Mouse (Mus musculus) embryonic stem cell, embryonic (primary cell): Measurements from ENCODE around the gene Med7.

Experiments
- CTCF ChIA-PET, 4 experiments: fragments of 300-600 bp in 2 of 4; fragments of 350-600 bp in 2 of 4; sonication (Branson Sonifier 250); formaldehyde crosslinking; loops; one replicate each; lab custom pipeline; 2022; ENCODE audit warnings: inconsistent platforms in 2 of 4; lab: Charles Lee
- POLR2A ChIA-PET, 4 experiments: fragments of 300-600 bp in 2 of 4; fragments of 350-600 bp in 2 of 4; sonication (Branson Sonifier 250); formaldehyde crosslinking; loops; one replicate each; lab custom pipeline; 2022; ENCODE audit warnings: antibody characterized with exemption in 4 of 4, inconsistent platforms in 1 of 4; lab: Charles Lee

Gene Med7

DNA sequence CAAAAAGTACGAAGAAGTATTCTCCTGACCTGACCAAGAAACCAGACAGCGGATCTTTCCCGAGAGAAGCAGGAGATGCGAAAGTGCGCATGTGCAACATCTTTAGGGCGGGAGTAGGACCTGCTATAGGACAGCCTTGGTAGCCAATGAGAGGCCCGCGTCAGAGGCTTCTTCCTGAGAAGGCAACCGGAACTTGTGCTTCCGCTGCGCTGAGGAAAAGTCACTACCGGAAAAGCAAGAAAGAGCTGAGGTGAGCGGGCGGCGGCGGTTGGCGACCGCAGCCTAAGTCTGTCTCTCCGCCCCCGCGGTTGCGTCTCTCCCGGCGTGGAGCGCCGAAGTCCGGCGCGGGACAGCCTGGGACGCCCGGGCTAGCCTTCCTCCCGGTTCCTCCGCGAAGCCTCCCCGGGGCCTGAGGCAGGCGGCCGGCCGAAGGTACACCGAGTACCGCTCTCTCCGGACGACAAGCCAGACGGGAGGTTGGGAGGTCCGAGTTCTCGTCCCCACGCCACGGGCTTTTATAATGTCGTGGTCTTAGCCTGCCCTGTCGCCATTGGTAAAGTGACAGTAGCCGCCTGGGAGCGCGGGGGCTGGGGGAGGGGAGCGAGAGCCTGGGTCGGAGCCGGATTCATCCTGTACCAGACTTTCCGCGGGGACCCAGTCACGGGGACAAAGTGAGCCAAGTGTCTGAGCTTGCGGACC is at the start of gene Med7:
Med7 (plus strand) TSS at position 166 of the 699 bp plus-strand sequence.
- ChIA-PET POLR2A (interaction anchor here in 3 of 4 experiments (0.5 to 1.0 kb wide), 10 partner anchors 9 to 1526 kb away, joined by 3 to 5 read pairs (median 3); no protein-coding TSS in a partner anchor), CTCF (no interaction called here)

DNA sequence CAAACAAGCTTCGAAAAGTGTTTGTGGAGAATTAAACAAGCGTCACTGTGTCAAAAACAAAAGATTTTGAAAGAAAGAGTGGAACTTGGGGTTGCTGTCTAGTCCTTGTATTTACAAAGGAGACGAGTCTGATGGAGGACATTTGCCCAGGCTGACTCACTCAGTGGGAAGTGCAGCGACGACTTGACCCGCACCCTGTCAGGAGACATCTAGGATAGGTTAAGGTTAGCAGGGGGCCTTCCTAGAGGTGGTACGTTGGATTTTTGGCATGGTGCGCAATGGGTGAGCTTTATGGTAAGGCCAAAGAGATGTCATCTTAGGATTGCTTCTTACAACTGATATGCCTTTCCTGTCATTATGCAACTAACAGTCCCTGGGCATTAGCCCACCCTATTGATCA is 49.7 kb upstream of the Med7 start:
- POLR2A ChIA-PET: interaction anchor here in 1 of 4 experiments (0.9 kb wide), 1 partner anchor 60 kb away, joined by 5 read pairs; no protein-coding TSS in a partner anchor
- CTCF ChIA-PET: no interaction called here

DNA sequence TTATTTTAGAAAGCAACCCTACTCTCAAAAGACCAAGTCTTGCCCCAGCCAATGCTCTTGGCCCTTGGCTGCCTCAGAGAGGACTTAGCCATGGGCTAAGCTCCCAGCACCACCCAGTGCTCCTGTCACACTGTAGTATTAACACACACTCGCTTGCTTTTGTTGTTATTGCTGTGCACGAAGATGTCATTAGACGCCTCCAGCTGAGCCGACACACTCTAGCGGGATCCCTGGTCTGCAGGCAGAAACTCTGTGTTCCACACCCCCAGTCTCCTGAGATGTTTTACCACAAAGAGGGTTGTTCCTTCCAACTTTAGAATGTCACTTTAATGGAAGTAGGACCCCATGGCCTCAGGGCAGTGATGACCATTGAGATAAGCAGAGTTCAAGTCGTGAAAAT is 48.3 kb upstream of the Med7 start:
- ChIA-PET CTCF (no interaction called here), POLR2A (no interaction called here)

DNA sequence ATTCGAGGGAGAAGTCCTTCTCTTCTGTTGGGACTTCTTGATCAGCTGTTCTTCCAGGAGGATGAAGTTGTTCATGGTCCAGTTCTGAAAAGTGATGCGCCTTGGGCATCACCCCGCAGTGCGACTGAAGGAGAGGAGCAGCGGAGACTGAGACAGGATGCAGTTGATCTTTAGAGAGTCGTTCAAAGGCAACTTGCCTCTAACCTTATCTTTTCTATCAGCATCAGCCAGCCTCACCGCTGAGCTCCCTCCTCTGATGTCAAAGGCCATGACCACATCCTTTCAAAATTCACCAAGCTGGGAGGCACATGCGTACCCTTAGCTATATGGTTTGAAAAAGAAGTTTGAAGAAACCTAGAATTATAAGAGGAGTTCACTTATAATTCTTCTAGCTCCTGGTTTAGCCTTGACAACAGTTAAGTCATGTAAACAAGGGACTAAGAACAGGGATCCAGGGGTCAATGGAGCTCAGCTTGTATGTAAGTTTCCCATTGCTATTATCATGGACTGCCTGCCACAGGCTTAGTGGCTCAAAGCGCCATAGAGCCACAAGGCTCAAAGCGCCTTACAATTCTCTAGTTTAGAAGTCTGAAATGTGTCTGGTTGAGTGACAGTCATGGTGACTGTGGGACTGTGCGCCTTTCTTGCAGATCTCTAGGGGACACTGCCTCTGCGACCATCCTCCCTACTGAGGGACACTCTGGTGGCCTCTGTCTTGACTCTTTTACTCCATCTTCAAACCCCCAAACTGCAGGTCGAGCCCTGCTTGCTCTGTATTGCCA is 47.2 kb upstream of the Med7 start, which contains the start of gene Itk:
Itk (minus strand) TSS at position 180 of the 782 bp plus-strand sequence.
- ChIA-PET CTCF (no interaction called here), POLR2A (no interaction called here)

DNA sequence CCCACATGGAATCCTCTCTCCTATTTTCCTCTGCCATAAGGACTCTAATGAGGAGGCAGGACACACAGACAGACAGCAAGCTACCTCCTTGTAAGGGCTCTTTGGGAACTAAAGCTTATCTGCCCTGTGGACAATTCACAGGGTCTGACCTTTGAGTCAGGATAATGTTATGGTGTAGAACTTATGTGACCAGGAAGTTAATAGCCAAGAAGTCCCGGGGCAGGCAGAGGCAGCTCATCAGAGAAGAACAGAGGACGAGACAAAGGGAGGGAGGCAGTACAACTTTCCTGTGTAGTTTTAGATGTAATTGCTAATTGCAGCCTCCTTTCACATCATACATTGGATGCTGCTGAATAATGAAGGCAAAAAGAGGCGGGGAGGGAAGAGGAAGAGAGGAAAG is 46.1 kb upstream of the Med7 start:
- ChIA-PET CTCF (no interaction called here), POLR2A (no interaction called here)

DNA sequence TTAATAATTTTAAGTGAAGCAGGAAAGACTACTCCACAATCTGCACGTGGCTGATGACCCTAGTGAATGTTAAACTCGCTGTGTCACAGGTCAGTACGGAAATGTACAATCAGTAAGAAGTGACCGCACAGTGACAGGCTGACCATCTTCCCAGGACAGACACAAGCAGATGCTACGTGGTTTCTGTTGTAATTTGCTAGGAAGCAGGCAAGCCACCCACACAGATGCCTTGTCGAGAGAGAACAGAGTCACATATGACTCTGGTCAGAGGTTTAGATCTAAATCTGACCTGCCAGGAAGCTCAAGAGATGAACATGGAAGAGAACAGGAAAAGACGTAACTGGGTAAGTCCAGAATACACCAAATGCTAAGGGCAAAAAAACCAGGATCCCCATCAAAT is 43.8 kb upstream of the Med7 start:
- ChIA-PET CTCF (no interaction called here), POLR2A (interaction anchor here in 1 of 4 experiments (1.2 kb wide), 1 partner anchor 15 kb away, joined by 3 read pairs; no protein-coding TSS in a partner anchor)

DNA sequence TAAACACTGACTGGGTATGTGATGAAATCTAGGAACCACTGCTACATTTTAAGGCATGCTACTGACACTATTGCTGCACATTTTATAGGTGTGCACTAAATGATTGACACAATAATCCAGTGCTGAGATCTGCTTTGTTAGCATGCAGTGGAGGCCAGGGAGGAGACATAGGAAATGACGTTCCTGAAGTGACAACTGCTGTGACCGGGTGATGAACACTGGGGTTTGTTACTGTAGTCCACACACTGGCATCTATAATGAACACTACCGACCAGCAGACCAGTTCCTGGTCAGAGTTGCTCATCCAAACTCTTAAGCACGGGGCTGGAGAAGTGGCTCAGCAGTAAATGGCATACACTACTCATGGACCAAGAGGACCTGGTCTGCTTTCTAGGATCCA is 43.3 kb upstream of the Med7 start:
- CTCF ChIA-PET: no interaction called here
- POLR2A ChIA-PET: no interaction called here

DNA sequence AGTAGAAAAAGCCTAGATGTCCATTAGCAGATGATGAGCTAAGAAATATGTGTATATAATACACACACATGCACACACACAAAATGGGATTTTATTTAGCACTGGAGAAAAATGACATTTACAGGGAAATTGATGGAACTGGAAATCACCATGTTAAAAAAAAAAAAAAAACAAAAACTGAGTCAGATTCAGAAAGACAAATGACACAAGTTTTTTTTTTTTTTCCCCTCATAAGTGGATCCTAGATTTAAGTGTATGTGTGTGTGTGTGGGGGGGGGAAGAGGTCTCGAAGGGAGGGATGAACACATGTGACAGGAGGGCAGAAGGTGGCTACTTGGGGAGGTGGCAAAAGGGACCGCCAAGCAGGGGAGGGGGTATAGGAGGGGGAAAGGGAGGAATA is 41.6 kb upstream of the Med7 start:
- ChIA-PET CTCF (no interaction called here), POLR2A (interaction anchor here in 1 of 4 experiments (0.7 kb wide), 1 partner anchor 142 kb away, joined by 5 read pairs; no protein-coding TSS in a partner anchor)

DNA sequence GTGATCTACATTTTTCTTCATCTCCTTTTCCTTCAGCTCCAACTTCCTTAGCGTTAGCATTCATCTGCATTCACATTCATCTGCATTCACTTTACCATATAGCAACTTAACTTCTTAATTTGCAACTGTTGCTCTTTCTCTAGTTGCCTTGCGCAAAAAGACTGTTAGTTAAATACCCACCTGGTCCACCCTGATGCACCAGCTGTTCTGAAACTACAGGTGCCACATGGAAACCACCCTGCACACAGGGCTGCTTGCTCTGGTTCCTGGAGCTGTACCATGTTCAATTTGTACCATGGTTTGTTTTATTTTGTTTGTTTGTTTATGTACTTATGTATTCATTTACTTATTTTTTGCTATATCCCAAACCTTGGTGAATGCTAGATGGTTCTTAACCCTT is 41.0 kb upstream of the Med7 start:
- ChIA-PET POLR2A (interaction anchor here in 1 of 4 experiments (1.0 kb wide), 1 partner anchor 10 kb away, joined by 3 read pairs; no protein-coding TSS in a partner anchor), CTCF (interaction anchor here in 2 of 4 experiments (0.5 to 1.3 kb wide), 2 partner anchors 159 to 180 kb away, joined by 3 to 5 read pairs; no protein-coding TSS in a partner anchor)

DNA sequence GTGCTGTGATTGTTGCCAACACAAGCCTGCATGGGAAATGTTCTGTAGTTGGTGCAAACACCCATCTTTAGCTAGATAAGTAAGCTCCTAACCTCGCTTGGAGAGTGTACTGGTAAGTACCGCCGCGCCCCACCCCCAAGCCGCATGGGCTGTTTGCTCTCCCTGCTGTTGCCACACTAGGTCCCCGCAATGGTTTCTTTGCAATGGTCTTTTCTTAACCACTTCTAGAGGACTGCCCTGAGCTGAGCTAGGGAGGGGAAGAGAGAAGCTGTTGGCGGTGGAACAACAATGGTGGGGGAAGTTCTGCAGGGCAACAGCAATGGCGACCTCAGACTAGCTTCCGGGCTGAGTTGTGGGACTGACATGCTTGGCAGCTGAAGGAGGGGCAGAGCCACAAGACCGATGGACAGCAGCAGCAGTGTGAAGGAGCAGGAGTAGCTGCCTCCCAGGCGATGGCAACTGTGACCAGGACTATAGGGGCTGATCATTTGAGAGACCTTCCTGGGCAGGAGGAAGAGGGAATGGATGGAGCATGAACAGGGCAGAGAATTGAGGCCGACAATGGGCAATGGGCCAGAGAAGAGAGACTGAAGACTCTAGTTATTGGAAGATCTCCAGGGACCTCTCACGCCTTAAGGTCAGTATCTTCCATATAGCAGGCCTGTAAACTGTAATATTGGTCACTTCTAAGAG is 40.4 kb upstream of the Med7 start, which contains the start of gene Fam71b:
Fam71b (plus strand) TSS at position 393 of the 693 bp plus-strand sequence.
- ChIA-PET POLR2A (interaction anchor here in 2 of 4 experiments (1.0 to 1.1 kb wide), 2 partner anchors 9 to 12 kb away, joined by 3 to 7 read pairs; no protein-coding TSS in a partner anchor), CTCF (interaction anchor here in 2 of 4 experiments (0.5 to 1.3 kb wide), 2 partner anchors 160 to 181 kb away, joined by 3 to 5 read pairs; no protein-coding TSS in a partner anchor)

DNA sequence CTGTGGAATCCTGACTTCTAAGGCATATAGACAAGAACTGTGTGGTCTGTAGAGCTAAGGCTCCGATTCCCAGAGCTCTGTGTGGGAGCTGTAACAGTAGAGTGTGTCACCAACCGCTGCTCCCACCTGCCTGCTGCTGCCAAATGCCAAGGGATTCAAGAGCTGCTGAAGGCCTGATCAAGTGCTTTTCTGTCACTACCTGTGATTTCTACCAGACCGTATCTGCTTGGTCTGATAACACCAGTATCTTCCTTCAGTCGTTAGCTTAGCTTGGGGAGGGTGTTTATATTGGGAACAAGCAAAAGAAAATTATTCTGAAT is 39.9 kb upstream of the Med7 start:
- CTCF ChIA-PET: interaction anchor here in 1 of 4 experiments (1.3 kb wide), 1 partner anchor 182 kb away, joined by 3 read pairs; no protein-coding TSS in a partner anchor
- POLR2A ChIA-PET: interaction anchor here in 1 of 4 experiments (1.1 kb wide), 1 partner anchor 11 kb away, joined by 7 read pairs; no protein-coding TSS in a partner anchor

DNA sequence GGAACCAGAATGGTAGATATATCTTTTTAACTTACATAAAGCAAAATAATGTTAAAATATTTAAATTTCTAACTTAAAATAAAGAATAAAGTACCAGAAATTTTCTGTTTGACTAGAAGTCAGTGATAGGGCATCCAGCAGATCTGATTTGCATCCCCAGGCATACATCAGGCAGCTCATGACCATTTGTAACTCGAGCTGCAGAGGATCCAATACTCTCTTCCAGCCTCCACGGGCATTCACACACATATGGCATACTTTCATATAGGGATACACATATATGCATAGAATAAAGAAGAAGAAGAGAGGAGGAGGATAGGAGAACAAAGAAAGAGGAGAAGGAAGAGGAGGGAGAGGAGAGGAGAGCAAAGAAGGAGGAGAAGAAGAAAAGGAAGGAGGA is 38.8 kb upstream of the Med7 start:
- POLR2A ChIA-PET: no interaction called here
- CTCF ChIA-PET: interaction anchor here in 1 of 4 experiments (0.5 kb wide), 1 partner anchor 433 kb away, joined by 4 read pairs; no protein-coding TSS in a partner anchor

DNA sequence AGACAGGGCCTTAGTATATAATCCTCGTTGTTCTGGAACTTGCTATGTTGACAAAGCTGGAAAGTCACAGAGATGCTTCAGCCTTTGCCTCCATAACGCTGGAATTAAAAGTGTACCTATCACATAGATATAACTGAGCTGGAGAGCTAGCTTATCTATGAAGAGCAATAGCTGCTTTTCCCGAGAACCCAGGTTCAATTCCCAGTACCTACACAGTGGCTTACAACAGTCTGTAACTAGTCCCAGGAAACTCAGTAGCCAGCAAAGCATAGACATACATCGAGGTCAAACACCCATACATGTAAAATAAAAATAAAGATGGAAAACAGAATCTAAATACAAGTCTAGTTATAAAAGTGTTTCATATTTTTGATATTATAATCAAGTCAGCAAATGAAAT is 38.3 kb upstream of the Med7 start:
- POLR2A ChIA-PET: no interaction called here

DNA sequence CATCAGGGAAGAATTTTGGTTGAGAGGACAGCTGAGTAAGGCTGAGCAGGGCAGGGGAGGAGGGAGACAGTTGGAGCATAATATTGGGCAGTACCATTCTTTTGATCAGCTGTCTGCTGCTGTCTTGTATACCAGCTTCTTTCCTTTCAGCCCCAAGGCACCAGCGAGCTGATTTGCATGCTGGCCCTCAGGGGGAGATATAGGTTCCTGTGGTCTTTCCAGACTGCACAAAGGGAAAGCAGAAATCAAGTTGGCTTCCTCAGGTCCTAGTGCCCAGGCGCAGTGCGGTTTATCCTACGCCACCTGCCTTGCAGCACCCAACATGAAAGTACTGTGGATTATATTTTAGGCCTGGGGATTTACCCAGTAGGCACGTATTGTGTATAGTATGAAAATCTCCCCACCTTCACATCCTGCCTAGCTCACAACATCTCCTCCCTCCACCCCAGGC is 37.8 kb upstream of the Med7 start:
- ChIA-PET POLR2A (no interaction called here), CTCF (no interaction called here)

More for the DNA sequence above, 38.3 kb upstream of the Med7 start:
- CTCF ChIA-PET: no interaction called here

DNA sequence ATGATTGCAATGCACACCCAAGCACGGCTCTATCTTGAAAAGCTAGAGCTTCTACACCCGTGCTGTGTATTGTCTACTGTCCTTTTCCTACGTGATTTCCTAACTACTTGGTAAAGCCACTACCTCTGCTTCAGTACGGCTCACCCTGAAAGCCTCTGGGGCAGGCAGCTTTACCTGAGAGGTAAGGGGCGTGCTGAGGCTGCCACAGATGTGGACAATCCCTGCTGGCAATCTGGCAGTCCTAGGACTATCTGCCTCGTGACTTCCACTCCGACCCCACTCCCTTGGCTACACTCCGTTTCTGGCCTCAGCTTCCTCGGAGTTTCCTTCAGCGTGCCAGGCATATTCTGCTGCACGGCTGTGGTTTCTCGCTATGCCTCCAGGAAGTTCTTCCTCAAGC is 35.2 kb upstream of the Med7 start:
- ChIA-PET CTCF (no interaction called here), POLR2A (no interaction called here)

DNA sequence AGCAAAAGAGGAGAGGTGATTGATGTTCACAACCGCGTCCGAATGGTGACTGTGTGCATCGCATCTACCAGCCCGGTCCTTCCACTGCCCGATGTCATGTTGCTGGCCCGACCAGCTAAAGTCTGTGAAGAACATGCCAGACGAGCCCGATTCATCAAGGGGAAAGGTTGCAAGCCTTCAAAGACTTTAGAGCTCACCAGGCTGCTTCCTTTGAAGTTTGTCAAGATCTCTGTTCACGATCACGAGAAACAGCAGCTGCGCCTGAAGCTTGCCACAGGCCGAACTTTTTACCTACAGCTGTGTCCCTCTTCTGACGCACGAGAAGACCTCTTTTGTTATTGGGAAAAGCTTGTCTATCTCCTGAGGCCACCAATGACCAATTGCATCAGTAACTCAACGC is 31.7 kb upstream of the Med7 start:
- CTCF ChIA-PET: no interaction called here
- POLR2A ChIA-PET: interaction anchor here in 2 of 4 experiments (0.5 to 1.1 kb wide), 3 partner anchors 9 to 254 kb away, joined by 3 to 4 read pairs (median 3); partner anchors contain the start of gene Fam71b (in 1 of the 2)

DNA sequence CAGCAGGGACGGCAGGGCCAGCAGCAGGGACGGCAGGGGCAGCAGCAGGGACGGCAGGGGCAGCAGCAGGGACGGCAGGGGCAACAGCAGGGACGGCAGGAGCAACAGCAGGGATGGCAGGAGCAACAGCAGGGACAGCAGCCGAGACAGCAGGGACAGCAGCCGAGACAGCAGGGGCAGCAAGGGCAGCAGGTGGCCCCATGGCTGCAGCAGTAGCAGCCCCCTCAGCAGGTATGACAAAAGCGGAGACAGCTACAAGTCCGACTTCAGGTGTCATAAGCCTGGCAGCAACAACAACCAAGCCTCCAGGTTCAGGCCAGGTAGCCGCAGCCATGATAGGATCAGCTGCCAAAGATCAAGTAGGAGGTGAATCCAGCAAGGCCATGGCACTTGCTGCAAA is 30.0 kb upstream of the Med7 start:
- ChIA-PET CTCF (interaction anchor here in 1 of 4 experiments (2.6 kb wide), 1 partner anchor 131 kb away, joined by 10 read pairs; no protein-coding TSS in a partner anchor), POLR2A (interaction anchor here in 2 of 4 experiments (0.6 to 1.3 kb wide), 3 partner anchors 10 to 1772 kb away, joined by 3 to 5 read pairs (median 3); partner anchors contain the start of gene Cyfip2 (in 1 of the 2))

DNA sequence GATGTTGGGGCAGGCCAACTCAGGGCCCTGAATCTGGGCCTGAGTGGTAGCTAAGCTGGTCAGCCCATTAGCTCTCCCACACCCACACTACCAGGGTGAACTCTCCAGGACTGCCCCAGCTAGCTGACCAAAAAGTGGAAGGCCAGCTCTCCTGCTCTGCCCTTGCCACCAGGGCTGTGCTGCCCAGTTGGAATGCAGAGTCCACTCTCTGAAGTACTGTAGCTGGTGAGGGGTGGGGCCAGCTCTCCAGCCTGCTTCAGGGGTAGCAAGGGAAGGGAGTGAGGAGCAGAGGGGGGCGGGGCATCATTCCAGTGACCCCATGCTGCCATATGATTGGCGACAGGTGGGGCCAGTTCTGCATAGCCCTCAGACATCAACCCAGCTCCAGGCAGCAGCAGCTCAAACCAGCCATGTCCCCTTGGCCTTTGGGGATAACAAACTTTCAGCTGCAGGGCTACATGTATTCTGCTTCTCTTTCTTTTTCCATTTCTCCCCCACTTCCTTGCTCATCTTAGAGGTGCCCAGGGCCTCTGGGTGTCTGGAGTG is 26.6 kb upstream of the Med7 start:
- CTCF ChIA-PET: interaction anchor here in 1 of 4 experiments (1.4 kb wide), 1 partner anchor 133 kb away, joined by 3 read pairs; no protein-coding TSS in a partner anchor
- POLR2A ChIA-PET: no interaction called here
